Mouse (Mus musculus): ENCODE measurements around the gene Rhpn2. TPM values are rescaled to one million over a fixed set of nuclear protein-coding genes. Genes with fewer than 3 reads are reported as not detected.

The Rhpn2 gene
- polyA plus RNA-seq (2014; fragmentation: Nextera tagmentation; extraction: Ambion mirVana) = 48.6 and 48.7 TPM in 2 replicates

GRCm38 (mm10) chr7:35333692-35334526, at the start of gene Rhpn2:
Rhpn2 (plus strand) TSS chr7:35334170.
- peak within 1 kb of the TSS; percentile 66 for H3K4me3 ChIP-seq (ENCODE audit: low read depth, low read length)
- 0 out of 2 replicates have a peak, but pooled peaks cover 6% of the 10 kb centered on the region for H3K4me1 ChIP-seq (replicated peaks; ENCODE audit: control insufficient read depth, insufficient read depth, low read length)
- ATAC-seq (replicated peaks; ENCODE audit: low FRiP score, low TSS enrichment, low read depth) (peak; percentile 98), DNase-seq (ENCODE audit: low spot score) (peak; percentile 100)
- no peaks in the 10 kb centered on the region for H3K9me3 ChIP-seq (ENCODE audit: control insufficient read depth, low read length)
- under 1% methylated on average over 48 of the region's 52 CpGs for WGBS
- peak within 1 kb of the TSS; percentile 77 for H3K4me2 ChIP-seq (ENCODE audit: low read length)
- no peaks in the 10 kb centered on the region for H3K36me3 ChIP-seq (ENCODE audit: control insufficient read depth, insufficient read depth, low read length)
- H3K9ac ChIP-seq (ENCODE audit: low read length) = peak within 1 kb of the TSS; percentile 62
- peak within 1 kb of the TSS; percentile 66 for H3K27ac ChIP-seq (ENCODE audit: low read depth)
- H3K27me3 ChIP-seq (replicated peaks; ENCODE audit: control insufficient read depth, insufficient read depth, low read length) = peaks cover 5% of the 10 kb centered on the region; the same call in 1 of the 2 replicates

DNA sequence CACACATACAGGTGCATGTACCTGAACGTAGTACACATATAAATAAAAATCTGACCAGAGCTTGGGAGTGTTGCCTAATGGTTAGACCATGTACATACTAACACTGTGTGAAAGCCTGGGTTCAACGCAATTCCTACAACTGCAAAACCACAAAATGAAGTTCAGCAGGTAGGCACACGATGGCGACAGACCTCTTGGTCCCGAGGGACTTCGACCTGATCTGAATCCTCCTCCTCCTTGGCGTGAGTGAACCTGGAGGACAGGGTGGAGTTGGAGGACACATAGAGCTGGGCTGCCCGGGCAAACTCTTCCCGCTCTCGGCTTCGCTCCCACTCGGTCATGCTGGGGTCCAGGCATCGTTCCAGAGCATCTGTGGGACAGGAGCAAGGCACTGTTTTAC, 40.5 kb upstream of the Rhpn2 start:
- H3K9me3 ChIP-seq (ENCODE audit: control insufficient read depth, low read length) = no peaks in the 10 kb centered on the region
- no peak for DNase-seq (ENCODE audit: low spot score)
- no peak for ATAC-seq (replicated peaks; ENCODE audit: low FRiP score, low TSS enrichment, low read depth)
- H3K36me3 ChIP-seq (ENCODE audit: control insufficient read depth, insufficient read depth, low read length) = peaks cover 80% of the 10 kb centered on the region
- no peaks in the 10 kb centered on the region for H3K4me1 ChIP-seq (replicated peaks; ENCODE audit: control insufficient read depth, insufficient read depth, low read length)
- H3K27ac ChIP-seq (ENCODE audit: low read depth) = no peak overlapping the region
- no peak overlapping the region for H3K9ac ChIP-seq (ENCODE audit: low read length)
- 86% methylated on average over 13 of the region's 13 CpGs for whole genome bisulfite sequencing
- H3K4me2 ChIP-seq (ENCODE audit: low read length) = no peak overlapping the region
- H3K4me3 ChIP-seq (ENCODE audit: low read depth, low read length) = no peak overlapping the region
- H3K27me3 ChIP-seq (replicated peaks; ENCODE audit: control insufficient read depth, insufficient read depth, low read length) = no peaks in the 10 kb centered on the region

- H3K9me3 ChIP-seq (ENCODE audit: control insufficient read depth, low read length) = no peaks in the 10 kb centered on the region
- DNase-seq (ENCODE audit: low spot score) (no peak), ATAC-seq (replicated peaks; ENCODE audit: low FRiP score, low TSS enrichment, low read depth) (no peak)
- no peak overlapping the region for H3K9ac ChIP-seq (ENCODE audit: low read length)
- peaks cover 66% of the 10 kb centered on the region for H3K36me3 ChIP-seq (ENCODE audit: control insufficient read depth, insufficient read depth, low read length)
- H3K4me2 ChIP-seq (ENCODE audit: low read length) = no peak overlapping the region
- no peaks in the 10 kb centered on the region for H3K27me3 ChIP-seq (replicated peaks; ENCODE audit: control insufficient read depth, insufficient read depth, low read length)
- 86% methylated on average over 2 of the region's 2 CpGs for WGBS
- H3K27ac ChIP-seq (ENCODE audit: low read depth) = no peak overlapping the region
- no peak overlapping the region for H3K4me3 ChIP-seq (ENCODE audit: low read depth, low read length)
- no peaks in the 10 kb centered on the region for H3K4me1 ChIP-seq (replicated peaks; ENCODE audit: control insufficient read depth, insufficient read depth, low read length)
Observed at GRCm38 (mm10) chr7:35295631-35296030, 38.3 kb upstream of the Rhpn2 start.

DNA sequence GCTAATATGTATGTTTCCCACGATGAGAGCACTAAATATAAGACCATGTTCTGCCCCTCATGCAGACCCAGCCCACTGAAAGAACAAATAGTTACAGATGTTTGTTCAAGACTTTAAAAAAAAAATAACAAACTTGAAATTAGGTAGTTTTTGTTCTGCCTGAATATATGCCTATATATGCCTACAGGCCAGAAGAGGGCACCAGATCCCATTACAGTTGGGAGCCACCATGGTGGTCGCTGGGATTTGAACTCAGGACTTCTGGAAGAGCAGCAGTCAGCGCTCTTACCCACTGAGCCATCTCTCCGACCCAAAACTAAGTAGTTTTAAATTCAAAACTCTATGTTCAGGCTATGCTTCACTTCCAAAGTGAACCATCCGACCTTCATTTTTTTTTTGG, 36.1 kb upstream of the Rhpn2 start:
- H3K9me3 ChIP-seq (ENCODE audit: control insufficient read depth, low read length) = no peaks in the 10 kb centered on the region
- no peak overlapping the region for H3K4me3 ChIP-seq (ENCODE audit: low read depth, low read length)
- no peak overlapping the region for H3K4me2 ChIP-seq (ENCODE audit: low read length)
- DNase-seq (ENCODE audit: low spot score) = no peak
- no peak overlapping the region for H3K9ac ChIP-seq (ENCODE audit: low read length)
- peaks cover 63% of the 10 kb centered on the region for H3K36me3 ChIP-seq (ENCODE audit: control insufficient read depth, insufficient read depth, low read length)
- ATAC-seq (replicated peaks; ENCODE audit: low FRiP score, low TSS enrichment, low read depth) = no peak
- WGBS = 91% methylated on average over 5 of the region's 5 CpGs
- H3K27me3 ChIP-seq (replicated peaks; ENCODE audit: control insufficient read depth, insufficient read depth, low read length) = no peaks in the 10 kb centered on the region
- no peaks in the 10 kb centered on the region for H3K4me1 ChIP-seq (replicated peaks; ENCODE audit: control insufficient read depth, insufficient read depth, low read length)
- no peak overlapping the region for H3K27ac ChIP-seq (ENCODE audit: low read depth)

- Histone ChIP-seq H3K4me2 (ENCODE audit: low read length) (no peak overlapping the region), H3K27ac (ENCODE audit: low read depth) (no peak overlapping the region), H3K27me3 (replicated peaks; ENCODE audit: control insufficient read depth, insufficient read depth, low read length) (no peaks in the 10 kb centered on the region), H3K4me1 (replicated peaks; ENCODE audit: control insufficient read depth, insufficient read depth, low read length) (no peaks in the 10 kb centered on the region), H3K36me3 (ENCODE audit: control insufficient read depth, insufficient read depth, low read length) (peaks cover 56% of the 10 kb centered on the region), H3K9ac (ENCODE audit: low read length) (no peak overlapping the region), H3K4me3 (ENCODE audit: low read depth, low read length) (no peak overlapping the region), H3K9me3 (ENCODE audit: control insufficient read depth, low read length) (no peaks in the 10 kb centered on the region)
- ATAC-seq (replicated peaks; ENCODE audit: low FRiP score, low TSS enrichment, low read depth) = no peak
- DNase-seq (ENCODE audit: low spot score) = no peak
- 71% methylated on average over 8 of the region's 8 CpGs for WGBS
Observed at GRCm38 (mm10) chr7:35299656-35300055, 34.3 kb upstream of the Rhpn2 start.

- H3K9ac ChIP-seq (ENCODE audit: low read length) = no peak overlapping the region
- H3K4me2 ChIP-seq (ENCODE audit: low read length) = no peak overlapping the region
- no peak overlapping the region for H3K27ac ChIP-seq (ENCODE audit: low read depth)
- H3K4me3 ChIP-seq (ENCODE audit: low read depth, low read length) = no peak overlapping the region
- DNase-seq (ENCODE audit: low spot score) (no peak), ATAC-seq (replicated peaks; ENCODE audit: low FRiP score, low TSS enrichment, low read depth) (no peak)
- H3K36me3 ChIP-seq (ENCODE audit: control insufficient read depth, insufficient read depth, low read length) = peaks cover 53% of the 10 kb centered on the region
- no peaks in the 10 kb centered on the region for H3K27me3 ChIP-seq (replicated peaks; ENCODE audit: control insufficient read depth, insufficient read depth, low read length)
- no peaks in the 10 kb centered on the region for H3K9me3 ChIP-seq (ENCODE audit: control insufficient read depth, low read length)
- H3K4me1 ChIP-seq (replicated peaks; ENCODE audit: control insufficient read depth, insufficient read depth, low read length) = no peaks in the 10 kb centered on the region
Observed at GRCm38 (mm10) chr7:35300792-35301191, 33.2 kb upstream of the Rhpn2 start.

DNA sequence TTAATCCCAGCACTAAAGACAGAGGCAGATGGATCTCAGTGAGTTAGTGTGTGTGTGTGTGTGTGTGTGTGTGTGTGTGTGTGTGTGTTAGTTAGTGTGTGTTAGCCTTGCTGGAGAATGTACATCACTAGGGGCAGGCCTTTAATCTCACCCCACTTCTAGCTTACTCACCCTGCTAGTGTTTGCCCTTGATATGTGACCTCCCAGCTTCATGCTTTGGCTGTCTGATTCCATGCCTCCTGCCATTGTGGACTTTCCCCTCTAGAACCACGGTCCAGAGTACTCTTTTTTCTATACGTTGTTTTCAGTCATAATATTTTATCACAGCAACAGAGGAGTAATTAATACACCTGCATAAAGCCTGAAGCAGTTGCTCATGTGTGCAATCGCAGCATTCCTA, 22.8 kb upstream of the Rhpn2 start:
- 83% methylated on average over 3 of the region's 3 CpGs for WGBS
- Histone ChIP-seq H3K36me3 (ENCODE audit: control insufficient read depth, insufficient read depth, low read length) (peaks cover 29% of the 10 kb centered on the region), H3K4me3 (ENCODE audit: low read depth, low read length) (no peak overlapping the region), H3K27me3 (replicated peaks; ENCODE audit: control insufficient read depth, insufficient read depth, low read length) (no peaks in the 10 kb centered on the region), H3K4me2 (ENCODE audit: low read length) (no peak overlapping the region), H3K27ac (ENCODE audit: low read depth) (no peak overlapping the region), H3K4me1 (replicated peaks; ENCODE audit: control insufficient read depth, insufficient read depth, low read length) (no peaks in the 10 kb centered on the region), H3K9me3 (ENCODE audit: control insufficient read depth, low read length) (no peaks in the 10 kb centered on the region), H3K9ac (ENCODE audit: low read length) (no peak overlapping the region)
- DNase-seq (ENCODE audit: low spot score) (no peak), ATAC-seq (replicated peaks; ENCODE audit: low FRiP score, low TSS enrichment, low read depth) (no peak)

GRCm38 (mm10) chr7:35314156-35314555, 19.8 kb upstream of the Rhpn2 start:
- H3K9me3 ChIP-seq (ENCODE audit: control insufficient read depth, low read length) = no peaks in the 10 kb centered on the region
- H3K36me3 ChIP-seq (ENCODE audit: control insufficient read depth, insufficient read depth, low read length) = peaks cover 12% of the 10 kb centered on the region
- H3K27ac ChIP-seq (ENCODE audit: low read depth) = no peak overlapping the region
- no peak overlapping the region for H3K9ac ChIP-seq (ENCODE audit: low read length)
- no peak overlapping the region for H3K4me3 ChIP-seq (ENCODE audit: low read depth, low read length)
- ATAC-seq (replicated peaks; ENCODE audit: low FRiP score, low TSS enrichment, low read depth) (no peak), DNase-seq (ENCODE audit: low spot score) (no peak)
- H3K4me1 ChIP-seq (replicated peaks; ENCODE audit: control insufficient read depth, insufficient read depth, low read length) = peaks cover 8% of the 10 kb centered on the region; the same call in 1 of the 2 replicates
- H3K27me3 ChIP-seq (replicated peaks; ENCODE audit: control insufficient read depth, insufficient read depth, low read length) = no peaks in the 10 kb centered on the region
- no peak overlapping the region for H3K4me2 ChIP-seq (ENCODE audit: low read length)

Data from intestine, embryonic 14.5 days (tissue).